Mouse (Mus musculus): Measurements from ENCODE around the gene Atg10. TPM values are rescaled to one million over a fixed set of nuclear protein-coding genes. Genes with fewer than 3 reads are reported as not detected.

Atg10 gene
- polyA plus RNA-seq, 1 experiment from 2014 or later = 16.8 TPM

- no peak overlapping the region for H3K4me3 ChIP-seq (ENCODE audit: low read length)
- WGBS = 70% methylated on average over 4 of the region's 4 CpGs
- H3K27me3 ChIP-seq (replicated peaks; ENCODE audit: control insufficient read depth, insufficient read depth, low read length) = no peaks in the 10 kb centered on the region
- no peak overlapping the region for H3K9ac ChIP-seq (ENCODE audit: low read depth, low read length)
- no peak for ATAC-seq
- H3K4me2 ChIP-seq (ENCODE audit: low read depth, low read length) = no peak overlapping the region
- H3K36me3 ChIP-seq (ENCODE audit: control insufficient read depth, insufficient read depth, low read length) = no peaks in the 10 kb centered on the region
- no peaks in the 10 kb centered on the region for H3K9me3 ChIP-seq (ENCODE audit: control insufficient read depth, low read length)
- H3K27ac ChIP-seq (ENCODE audit: low read length) = no peak overlapping the region
- H3K4me1 ChIP-seq (ENCODE audit: control insufficient read depth, insufficient read depth, low read length) = peaks cover 3% of the 10 kb centered on the region; the same call in 1 of the 2 replicates
Measured at GRCm38 (mm10) chr13:91221696-91222095, 2.1 kb downstream of the Atg10 start.

DNA sequence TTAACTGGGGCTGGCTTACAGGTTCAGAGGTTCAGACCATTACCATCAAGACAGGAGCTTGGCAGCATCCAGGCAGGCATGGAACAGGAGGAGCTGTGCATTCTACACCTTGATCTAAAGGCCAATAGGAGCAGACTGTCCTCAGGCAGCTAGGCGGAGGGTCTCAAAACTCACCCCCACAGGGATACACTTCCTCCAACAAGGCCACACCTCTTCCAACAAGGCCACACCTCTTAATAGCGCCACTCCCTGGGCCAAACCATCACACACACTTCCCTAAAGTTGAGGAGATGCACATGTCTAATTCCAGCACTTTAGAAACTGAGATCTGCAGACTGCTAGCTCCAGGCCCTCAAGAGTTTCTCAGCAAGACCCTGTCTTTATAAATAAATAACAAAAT, 6.1 kb downstream of the Atg10 start:
- no peak for ATAC-seq
- 87% methylated on average over 2 of the region's 2 CpGs for WGBS
- no peaks in the 10 kb centered on the region for H3K36me3 ChIP-seq (ENCODE audit: control insufficient read depth, insufficient read depth, low read length)

GRCm38 (mm10) chr13:91216656-91217205, 7.0 kb downstream of the Atg10 start:
- H3K36me3 ChIP-seq (ENCODE audit: control insufficient read depth, insufficient read depth, low read length) = no peaks in the 10 kb centered on the region
- no peak overlapping the region for H3K27ac ChIP-seq (ENCODE audit: low read length)
- no peak for ATAC-seq
- H3K4me1 ChIP-seq (ENCODE audit: control insufficient read depth, insufficient read depth, low read length) = no peaks in the 10 kb centered on the region
- no peak overlapping the region for H3K9ac ChIP-seq (ENCODE audit: low read depth, low read length)
- no peak overlapping the region for H3K4me3 ChIP-seq (ENCODE audit: low read length)
- WGBS = 86% methylated on average over 3 of the region's 3 CpGs
- H3K4me2 ChIP-seq (ENCODE audit: low read depth, low read length) = no peak overlapping the region
- no peaks in the 10 kb centered on the region for H3K9me3 ChIP-seq (ENCODE audit: control insufficient read depth, low read length)
- H3K27me3 ChIP-seq (replicated peaks; ENCODE audit: control insufficient read depth, insufficient read depth, low read length) = no peaks in the 10 kb centered on the region

More for the DNA sequence above, 6.1 kb downstream of the Atg10 start:
- no peak overlapping the region for H3K9ac ChIP-seq (ENCODE audit: low read depth, low read length)
- no peak overlapping the region for H3K4me2 ChIP-seq (ENCODE audit: low read depth, low read length)
- H3K9me3 ChIP-seq (ENCODE audit: control insufficient read depth, low read length) = no peaks in the 10 kb centered on the region
- H3K4me3 ChIP-seq (ENCODE audit: low read length) = no peak overlapping the region
- H3K4me1 ChIP-seq (ENCODE audit: control insufficient read depth, insufficient read depth, low read length) = no peaks in the 10 kb centered on the region
- H3K27me3 ChIP-seq (replicated peaks; ENCODE audit: control insufficient read depth, insufficient read depth, low read length) = no peaks in the 10 kb centered on the region
- no peak overlapping the region for H3K27ac ChIP-seq (ENCODE audit: low read length)

GRCm38 (mm10) chr13:91212958-91213357, 10.8 kb downstream of the Atg10 start:
- Histone ChIP-seq H3K36me3 (ENCODE audit: control insufficient read depth, insufficient read depth, low read length) (no peaks in the 10 kb centered on the region), H3K9ac (ENCODE audit: low read depth, low read length) (no peak overlapping the region), H3K9me3 (ENCODE audit: control insufficient read depth, low read length) (no peaks in the 10 kb centered on the region), H3K27me3 (replicated peaks; ENCODE audit: control insufficient read depth, insufficient read depth, low read length) (no peaks in the 10 kb centered on the region), H3K27ac (ENCODE audit: low read length) (no peak overlapping the region), H3K4me1 (ENCODE audit: control insufficient read depth, insufficient read depth, low read length) (no peaks in the 10 kb centered on the region), H3K4me3 (ENCODE audit: low read length) (no peak overlapping the region), H3K4me2 (ENCODE audit: low read depth, low read length) (no peak overlapping the region)
- ATAC-seq = no peak
- WGBS = 88% methylated on average over 8 of the region's 8 CpGs

DNA sequence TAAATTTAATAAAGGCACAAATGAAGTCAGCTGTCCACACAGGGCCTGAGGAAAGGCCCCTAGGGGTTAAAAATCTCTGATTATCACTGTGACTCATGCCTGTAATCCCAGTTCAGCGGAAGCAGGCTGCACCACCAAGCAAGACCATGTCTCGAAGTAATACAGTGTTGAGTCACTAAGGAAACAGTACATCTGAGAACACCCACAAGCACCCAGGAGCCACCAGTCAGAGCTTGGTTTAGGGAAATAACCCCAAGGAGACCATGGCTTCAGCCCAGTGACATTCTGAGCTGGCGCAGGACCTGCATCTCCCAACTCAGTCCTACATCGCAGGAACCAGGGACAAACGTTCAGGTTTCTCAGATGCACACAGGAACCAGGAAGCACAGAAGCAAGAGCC, 17.5 kb downstream of the Atg10 start:
- Histone ChIP-seq H3K27ac (ENCODE audit: low read length) (no peak overlapping the region), H3K4me1 (ENCODE audit: control insufficient read depth, insufficient read depth, low read length) (no peaks in the 10 kb centered on the region), H3K27me3 (replicated peaks; ENCODE audit: control insufficient read depth, insufficient read depth, low read length) (no peaks in the 10 kb centered on the region), H3K9me3 (ENCODE audit: control insufficient read depth, low read length) (no peaks in the 10 kb centered on the region), H3K36me3 (ENCODE audit: control insufficient read depth, insufficient read depth, low read length) (no peaks in the 10 kb centered on the region), H3K9ac (ENCODE audit: low read depth, low read length) (no peak overlapping the region), H3K4me2 (ENCODE audit: low read depth, low read length) (no peak overlapping the region), H3K4me3 (ENCODE audit: low read length) (no peak overlapping the region)
- WGBS = 69% methylated on average over 5 of the region's 5 CpGs
- ATAC-seq = no peak

- ATAC-seq = no peak
- Histone ChIP-seq H3K27ac (ENCODE audit: low read length) (no peak overlapping the region), H3K9ac (ENCODE audit: low read depth, low read length) (no peak overlapping the region), H3K27me3 (replicated peaks; ENCODE audit: control insufficient read depth, insufficient read depth, low read length) (no peaks in the 10 kb centered on the region), H3K9me3 (ENCODE audit: control insufficient read depth, low read length) (no peaks in the 10 kb centered on the region), H3K36me3 (ENCODE audit: control insufficient read depth, insufficient read depth, low read length) (no peaks in the 10 kb centered on the region), H3K4me1 (ENCODE audit: control insufficient read depth, insufficient read depth, low read length) (no peaks in the 10 kb centered on the region), H3K4me3 (ENCODE audit: low read length) (no peak overlapping the region), H3K4me2 (ENCODE audit: low read depth, low read length) (no peak overlapping the region)
- 79% methylated on average over 7 of the region's 7 CpGs for WGBS
Measured at GRCm38 (mm10) chr13:91202564-91202963, 21.2 kb downstream of the Atg10 start.

DNA sequence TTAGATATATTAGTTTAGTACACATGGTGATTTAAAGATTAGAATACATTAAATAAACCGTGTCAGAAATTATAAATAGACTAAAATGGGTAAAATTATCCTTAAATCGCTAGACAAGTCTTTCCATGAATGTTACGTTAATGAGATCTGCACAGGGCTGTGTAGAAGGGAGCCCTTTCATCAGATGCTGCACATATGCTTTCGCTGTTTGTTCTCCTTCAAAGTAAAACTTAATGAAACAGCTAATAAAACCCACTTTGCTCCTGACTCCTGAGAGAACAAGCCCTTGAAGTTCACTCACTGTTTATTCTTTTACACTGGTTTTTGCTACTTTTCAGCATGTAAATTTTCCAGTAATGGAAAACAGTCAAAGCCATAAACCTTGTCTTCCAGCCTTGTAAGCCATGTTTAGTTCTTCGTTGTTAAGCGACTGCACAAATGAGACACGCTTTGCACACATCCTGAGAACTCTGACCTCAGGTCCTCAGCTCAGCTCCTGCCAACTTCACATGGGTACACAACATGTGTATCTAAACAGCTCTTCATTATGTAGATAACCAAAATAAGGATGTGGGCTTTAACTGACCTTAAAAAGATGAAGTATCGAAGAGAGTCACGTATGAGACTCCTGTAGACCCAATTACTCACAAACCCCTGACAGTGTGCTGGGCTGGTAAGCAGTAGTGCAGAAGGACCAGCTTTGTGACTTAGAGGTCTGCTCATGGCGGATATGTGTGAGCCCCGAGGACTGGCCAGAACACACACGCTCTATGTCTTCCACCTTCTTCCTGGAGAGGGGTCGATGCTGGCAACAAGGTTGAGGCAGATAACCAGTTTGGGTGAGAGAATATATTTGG, 36.2 kb downstream of the Atg10 start:
- H3K36me3 ChIP-seq (ENCODE audit: control insufficient read depth, insufficient read depth, low read length) = no peaks in the 10 kb centered on the region
- no peak overlapping the region for H3K27ac ChIP-seq (ENCODE audit: low read length)
- H3K4me3 ChIP-seq (ENCODE audit: low read length) = no peak overlapping the region
- ATAC-seq = no peak
- H3K4me1 ChIP-seq (ENCODE audit: control insufficient read depth, insufficient read depth, low read length) = no peaks in the 10 kb centered on the region
- no peaks in the 10 kb centered on the region for H3K27me3 ChIP-seq (replicated peaks; ENCODE audit: control insufficient read depth, insufficient read depth, low read length)
- no peaks in the 10 kb centered on the region for H3K9me3 ChIP-seq (ENCODE audit: control insufficient read depth, low read length)
- H3K9ac ChIP-seq (ENCODE audit: low read depth, low read length) = no peak overlapping the region
- no peak overlapping the region for H3K4me2 ChIP-seq (ENCODE audit: low read depth, low read length)
- WGBS = 85% methylated on average over 13 of the region's 13 CpGs

- H3K27me3 ChIP-seq (replicated peaks; ENCODE audit: control insufficient read depth, insufficient read depth, low read length) = no peaks in the 10 kb centered on the region
- H3K9me3 ChIP-seq (ENCODE audit: control insufficient read depth, low read length) = no peaks in the 10 kb centered on the region
- 85% methylated on average over 3 of the region's 3 CpGs for WGBS
- H3K9ac ChIP-seq (ENCODE audit: low read depth, low read length) = no peak overlapping the region
- H3K27ac ChIP-seq (ENCODE audit: low read length) = no peak overlapping the region
- no peak overlapping the region for H3K4me2 ChIP-seq (ENCODE audit: low read depth, low read length)
- H3K36me3 ChIP-seq (ENCODE audit: control insufficient read depth, insufficient read depth, low read length) = no peaks in the 10 kb centered on the region
- ATAC-seq = no peak
- no peaks in the 10 kb centered on the region for H3K4me1 ChIP-seq (ENCODE audit: control insufficient read depth, insufficient read depth, low read length)
- H3K4me3 ChIP-seq (ENCODE audit: low read length) = no peak overlapping the region
Measured at GRCm38 (mm10) chr13:91185248-91185867, 38.4 kb downstream of the Atg10 start.

- no peaks in the 10 kb centered on the region for H3K4me1 ChIP-seq (ENCODE audit: control insufficient read depth, insufficient read depth, low read length)
- no peak for ATAC-seq
- H3K9me3 ChIP-seq (ENCODE audit: control insufficient read depth, low read length) = no peaks in the 10 kb centered on the region
- H3K36me3 ChIP-seq (ENCODE audit: control insufficient read depth, insufficient read depth, low read length) = no peaks in the 10 kb centered on the region
- WGBS = 67% methylated on average over 3 of the region's 3 CpGs
- no peak overlapping the region for H3K9ac ChIP-seq (ENCODE audit: low read depth, low read length)
- no peaks in the 10 kb centered on the region for H3K27me3 ChIP-seq (replicated peaks; ENCODE audit: control insufficient read depth, insufficient read depth, low read length)
- no peak overlapping the region for H3K4me3 ChIP-seq (ENCODE audit: low read length)
- no peak overlapping the region for H3K4me2 ChIP-seq (ENCODE audit: low read depth, low read length)
- H3K27ac ChIP-seq (ENCODE audit: low read length) = no peak overlapping the region
Measured at GRCm38 (mm10) chr13:91184226-91184625, 39.5 kb downstream of the Atg10 start.

All from intestine, embryonic 16.5 days (tissue).